ENCODE assay signal across 8 mouse cellular contexts in the genomic region with DNA sequence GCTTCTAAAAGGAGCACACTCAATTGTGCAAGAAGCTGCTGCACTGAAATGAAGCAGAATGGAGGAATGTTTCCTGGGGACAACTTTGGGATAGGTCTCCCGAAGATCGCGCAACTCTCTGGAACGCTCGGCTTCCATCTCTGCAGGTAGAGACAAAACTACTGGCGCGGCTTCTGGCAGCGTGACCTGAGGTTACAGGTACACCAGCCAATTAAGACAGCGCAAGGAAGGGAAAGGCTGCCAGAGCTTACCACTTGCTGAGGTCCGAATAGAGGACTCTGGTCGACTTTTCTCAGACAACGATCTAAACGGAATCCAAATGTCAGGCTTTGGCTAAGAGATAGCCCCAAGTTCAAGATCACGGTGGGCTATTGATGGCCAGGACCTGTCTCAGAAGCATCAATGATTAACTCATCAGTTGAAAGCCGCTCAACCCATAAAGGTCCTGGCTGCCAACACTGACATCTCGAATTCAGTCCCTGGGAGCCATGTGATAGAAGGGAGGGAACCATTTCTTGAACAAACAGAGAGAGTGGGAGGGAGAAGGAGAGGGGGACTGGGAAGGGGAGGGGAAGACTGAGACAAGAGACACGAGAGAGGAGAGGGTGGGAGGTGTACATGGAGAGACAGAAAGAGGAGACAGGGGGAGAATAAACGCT. TPM values are rescaled to one million over a fixed set of nuclear protein-coding genes. Genes with fewer than 3 reads are reported as not detected.
DNase-seq lines count a peak whose midpoint lies in the region; ATAC-seq and TF ChIP-seq lines count a peak whose summit lies in the region.

TSS of gene Marc2 (minus strand) at position 360 of the 659 bp plus-strand sequence.

- TF ChIP-seq POLR2A in thymus, adult 2 months (IDR thresholded peaks at IDR 0.05; ENCODE audit: control insufficient read depth, extremely low read depth, insufficient read depth, low read length, poor library complexity), result no peak

- H3K4me1 ChIP-seq in thymus, adult 2 months (replicated peaks; ENCODE audit: control insufficient read depth, insufficient read depth, low read length), result peaks cover 11% of the 10 kb centered on the region
- H3K4me1 ChIP-seq in brown adipose tissue, adult 24 weeks (ENCODE audit: control insufficient read depth, insufficient read depth, insufficient read length, low read length), result peaks cover 14% of the 10 kb centered on the region
- 0 out of 2 replicates have a peak, but pooled peaks cover 7% of the 10 kb centered on the region for H3K4me1 ChIP-seq in intestine, postnatal 0 days (replicated peaks; ENCODE audit: control insufficient read depth, insufficient read depth, low read length)
- H3K4me1 ChIP-seq in liver, embryonic 11.5 days (replicated peaks; ENCODE audit: control insufficient read depth, insufficient read depth, low read length), result peaks cover 32% of the 10 kb centered on the region

- WGBS in thymus, adult 2 months, result 5% methylated on average over 18 of the region's 18 CpGs
- 2% methylated on average over 18 of the region's 18 CpGs for WGBS in intestine, postnatal 0 days
- 3% methylated on average over 18 of the region's 18 CpGs for WGBS in liver, embryonic 11.5 days

- H3K4me2 ChIP-seq in intestine, postnatal 0 days (replicated peaks; ENCODE audit: low read depth), result peak within 1 kb of the TSS; percentile 88
- peak within 1 kb of the TSS; percentile 95 for H3K4me2 ChIP-seq in liver, embryonic 11.5 days

- no peak for DNase-seq in thymus, adult 2 months
- DNase-seq in thymus, postnatal 36 days, result no peak
- peak in 1 of 2 experiments; percentile 21 for DNase-seq in gastrocnemius, postnatal 4 days (ENCODE audit: low spot score in 2 of 2)
- DNase-seq in liver, embryonic 11.5 days (ENCODE audit: low spot score), result peak; percentile 50
- peak; percentile 18 for DNase-seq in splenic B cell, adult 2 months (ENCODE audit: low read depth, low spot score)
- no peak for DNase-seq in retina, postnatal 1 day

- H3K9ac ChIP-seq in intestine, postnatal 0 days (ENCODE audit: low read depth, low read length), result peak within 1 kb of the TSS; percentile 79
- peak within 1 kb of the TSS; percentile 95 for H3K9ac ChIP-seq in liver, embryonic 11.5 days (ENCODE audit: low read depth, low read length)

- peak within 1 kb of the TSS; percentile 50 for H3K27ac ChIP-seq in thymus, adult 2 months (ENCODE audit: control insufficient read depth, insufficient read depth, low read length)
- H3K27ac ChIP-seq in brown adipose tissue, adult 24 weeks (replicated peaks; ENCODE audit: low read depth, low read length), result peak within 1 kb of the TSS; percentile 49
- peak within 1 kb of the TSS; percentile 93 for H3K27ac ChIP-seq in intestine, postnatal 0 days (ENCODE audit: low read depth, low read length)
- peak within 1 kb of the TSS; percentile 86 for H3K27ac ChIP-seq in liver, embryonic 11.5 days (ENCODE audit: low read depth, low read length)

- peak within 1 kb of the TSS; percentile 89 for H3K4me3 ChIP-seq in thymus, adult 2 months (ENCODE audit: control insufficient read depth, insufficient read depth, low read length)
- peak within 1 kb of the TSS; percentile 84 for H3K4me3 ChIP-seq in brown adipose tissue, adult 24 weeks (ENCODE audit: insufficient read depth, low read depth, low read length)
- H3K4me3 ChIP-seq in intestine, postnatal 0 days (ENCODE audit: low read depth, low read length), result peak within 1 kb of the TSS; percentile 89
- peak within 1 kb of the TSS; percentile 91 for H3K4me3 ChIP-seq in liver, embryonic 11.5 days (ENCODE audit: low read depth, low read length)

- ATAC-seq in intestine, postnatal 0 days, result peak; percentile 56
- ATAC-seq in liver, embryonic 11.5 days (replicated peaks; ENCODE audit: low FRiP score), result peak; percentile 24

- H3K27me3 ChIP-seq in thymus, adult 2 months (ENCODE audit: control insufficient read depth, insufficient read depth, low read length), result no peaks in the 10 kb centered on the region
- H3K27me3 ChIP-seq in intestine, postnatal 0 days (replicated peaks; ENCODE audit: control insufficient read depth, insufficient read depth, low read length), result no peaks in the 10 kb centered on the region
- H3K27me3 ChIP-seq in liver, embryonic 11.5 days (replicated peaks; ENCODE audit: control insufficient read depth, insufficient read depth, low read length), result no peaks in the 10 kb centered on the region
- H3K27me3 ChIP-seq in splenic B cell, adult 2 months (ENCODE audit: control insufficient read depth, insufficient read depth, low read length, poor library complexity, severe bottlenecking), result no peaks in the 10 kb centered on the region

- TF ChIP-seq CTCF in thymus, adult 2 months (IDR thresholded peaks at IDR 0.05; ENCODE audit: borderline replicate concordance, control insufficient read depth, extremely low read depth, insufficient read depth, low read length, poor library complexity), result no peak
- TF ChIP-seq CTCF in intestine, postnatal 0 days (IDR thresholded peaks at IDR 0.05; ENCODE audit: low read depth), result no peak

- no peaks in the 10 kb centered on the region for H3K9me3 ChIP-seq in intestine, postnatal 0 days (ENCODE audit: control insufficient read depth)
- H3K9me3 ChIP-seq in liver, embryonic 11.5 days (ENCODE audit: control insufficient read depth, low read length), result no peaks in the 10 kb centered on the region

- no peaks in the 10 kb centered on the region for H3K36me3 ChIP-seq in thymus, adult 2 months (ENCODE audit: control insufficient read depth, insufficient read depth, low read length)
- peaks cover under 1% of the 10 kb centered on the region; the same call in 1 of the 2 replicates for H3K36me3 ChIP-seq in intestine, postnatal 0 days (ENCODE audit: control insufficient read depth, insufficient read depth)
- no peaks in the 10 kb centered on the region for H3K36me3 ChIP-seq in liver, embryonic 11.5 days (ENCODE audit: control insufficient read depth, insufficient read depth, low read length)
- H3K36me3 ChIP-seq in splenic B cell, adult 2 months (ENCODE audit: control insufficient read depth, insufficient read depth, low read length, poor library complexity, severe bottlenecking), result no peaks in the 10 kb centered on the region

RNA-seq across cellular contexts. Expression of gene Marc2, which starts in this region (rescaled TPM):
- polyA plus RNA-seq in thymus, adult 2 months (2012; rRNA removed), result 76.3 and 87.6 TPM in 2 replicates
- 234 and 326 TPM in 2 replicates for polyA plus RNA-seq in brown adipose tissue, adult 24 weeks (2012; ENCODE audit: insufficient read depth, insufficient read length, missing spikeins)
- total RNA-seq in gastrocnemius, postnatal 4 days (2021), result 100 to 1,000 TPM; 187 to 191 TPM
- 555 and 620 TPM in 2 replicates for polyA plus RNA-seq in intestine, postnatal 0 days (2015; fragmentation: Nextera tagmentation; extraction: Ambion mirVana)
- polyA plus RNA-seq in liver, embryonic 11.5 days (2014; fragmentation: Nextera tagmentation; extraction: Ambion mirVana), result 240 and 250 TPM in 2 replicates

Comparison
In these comparisons a context has a peak if more than half of its experiments do, and no peak if none do; other contexts are left out.
1. DNase-seq: peak in liver, embryonic 11.5 days (single experiment) and splenic B cell, adult 2 months (single experiment); none in thymus, adult 2 months (single experiment), thymus, postnatal 36 days (0 of 2) and retina, postnatal 1 day (single experiment).
2. Peak in every context shown above with its lines, with median percentiles within 50 percentile points of each other: H3K27ac ChIP-seq and H3K4me3 ChIP-seq.